Mouse (Mus musculus) cerebellum, postnatal 14 days (tissue): ENCODE results near the gene Tnfaip3.

Source experiments
- DNase-seq, 2 experiments: peaks; one replicate each; pipeline ENCODE4 v3.0.0; 2021; ENCODE audit warnings: mixed read lengths in 2 of 2

Tnfaip3 gene

DNA sequence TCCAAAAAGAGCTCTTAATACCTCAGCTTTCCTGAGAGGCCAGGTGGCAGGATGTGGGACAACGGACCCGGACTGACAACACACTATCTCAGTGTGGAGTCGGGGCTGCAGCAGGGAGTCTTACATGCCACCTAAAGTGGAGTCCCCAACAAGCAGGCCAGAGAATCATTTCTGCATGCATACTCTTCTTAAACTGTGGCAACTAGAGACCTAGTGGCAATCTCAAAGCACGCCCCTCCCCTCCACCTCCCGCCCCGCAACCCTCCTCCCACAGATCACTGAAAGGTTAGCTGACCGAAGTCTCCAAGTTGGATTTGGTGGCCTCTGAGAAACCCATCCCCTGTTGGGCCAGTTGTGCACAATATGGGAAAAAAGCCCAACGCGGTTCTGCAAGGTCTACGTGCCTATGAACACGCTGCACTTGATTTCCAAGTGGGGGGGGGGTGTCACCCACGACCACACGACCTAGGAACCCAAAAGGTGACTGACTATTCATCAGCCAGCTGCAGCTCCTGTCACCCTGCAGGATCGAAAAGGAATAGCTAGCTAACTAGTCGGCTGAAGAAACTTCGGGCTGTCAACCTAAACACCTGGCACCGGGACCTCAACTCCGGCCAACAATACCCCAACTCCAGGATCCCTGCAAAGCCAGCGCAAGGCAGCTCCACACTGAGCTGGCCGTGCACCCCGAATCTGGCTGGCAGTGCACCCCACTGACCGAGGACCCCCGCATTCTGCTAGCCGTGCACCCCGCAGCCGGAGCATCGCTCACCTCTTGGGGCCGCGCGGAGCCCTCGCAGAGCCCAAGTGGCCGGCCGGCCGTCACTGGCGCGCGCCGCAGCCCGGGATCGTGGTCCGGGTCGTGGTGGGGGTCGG is 838 bp downstream of the Tnfaip3 start:
- DNase-seq, result peak in 1 of 2 experiments; percentile 9

DNA sequence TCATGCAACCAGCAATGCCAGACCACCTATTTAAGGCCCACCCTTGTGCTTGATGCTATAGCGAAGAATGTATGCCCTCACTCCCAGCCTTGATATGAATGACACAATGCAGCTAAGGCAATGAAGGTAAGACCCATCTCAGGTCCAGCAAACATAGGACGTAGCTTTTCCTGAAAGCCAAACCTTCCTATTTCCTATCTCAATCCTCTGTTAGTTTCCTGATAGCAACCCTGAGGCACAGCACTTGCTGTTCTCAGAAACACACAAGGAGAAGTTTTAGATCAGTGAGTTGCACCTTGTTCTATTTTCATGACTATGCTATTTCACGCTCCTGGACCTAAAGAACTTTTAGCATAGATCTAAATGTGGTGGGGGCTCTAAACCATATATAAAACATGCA is 2.1 kb downstream of the Tnfaip3 start:
- DNase-seq, result no peak

DNA sequence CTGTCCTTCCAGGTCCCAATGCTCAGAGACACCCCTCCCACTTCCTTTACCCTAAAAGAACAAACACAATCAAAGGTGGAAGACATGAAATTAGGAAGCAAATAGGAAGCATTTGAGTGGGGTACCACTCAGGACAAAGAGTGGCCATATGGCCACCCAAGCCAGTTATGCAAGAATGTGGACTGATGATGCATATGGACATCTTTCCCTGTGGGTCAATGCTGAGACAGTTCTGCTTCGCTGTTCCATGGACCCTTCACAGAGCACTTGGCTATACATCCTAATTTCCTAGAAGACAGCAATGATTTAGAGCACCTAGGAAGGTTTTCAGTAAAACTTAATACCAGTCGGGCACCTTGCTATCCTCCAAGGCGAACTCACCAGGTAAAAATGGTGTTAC is 2.8 kb downstream of the Tnfaip3 start:
- DNase-seq, result no peak

DNA sequence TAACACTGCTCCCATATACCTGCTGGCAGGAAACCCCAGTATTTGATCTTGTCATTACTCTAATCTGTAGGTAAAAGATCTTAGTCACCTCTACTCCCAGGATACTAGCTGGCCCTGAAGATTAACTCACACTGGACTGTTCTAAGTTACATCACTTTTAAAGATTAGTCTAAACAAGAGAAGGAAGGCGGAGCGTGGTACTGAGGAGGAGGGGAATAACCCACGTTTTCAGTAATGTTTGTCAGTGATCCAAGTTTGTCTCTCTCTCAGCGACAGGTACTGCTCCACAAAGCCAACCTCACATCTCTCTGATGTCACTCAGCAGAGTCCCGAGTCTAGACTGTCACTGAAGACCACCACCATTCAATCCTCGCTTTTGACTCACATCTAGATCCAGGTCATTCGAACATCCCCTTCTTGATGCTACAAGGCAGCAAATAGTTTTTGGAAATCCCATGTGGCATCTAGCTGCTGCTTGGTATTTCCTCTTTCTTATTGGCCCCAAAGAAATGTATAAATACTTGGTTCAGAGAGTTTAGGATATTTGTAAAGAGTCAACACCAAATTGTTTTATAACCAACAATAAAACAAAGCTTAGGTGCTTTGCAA is 3.5 kb downstream of the Tnfaip3 start:
- DNase-seq, result no peak

DNA sequence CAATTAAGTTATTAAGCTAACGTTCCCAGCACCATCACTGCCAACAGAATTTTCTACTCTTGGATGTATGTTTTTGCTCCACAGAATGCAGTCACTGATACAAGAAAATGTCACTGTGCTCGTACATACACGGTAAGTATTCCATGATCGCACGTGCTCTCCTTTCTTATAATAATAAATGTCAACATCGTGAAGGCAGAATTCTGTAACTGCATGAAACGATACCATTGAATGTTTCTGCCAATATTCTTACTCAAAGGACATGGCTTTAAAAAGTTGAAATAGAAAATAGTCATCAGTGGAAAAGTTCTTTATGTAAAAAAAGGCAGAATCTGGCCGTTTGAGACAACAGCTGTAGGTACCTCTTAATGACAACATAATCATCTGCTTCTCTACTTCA is 5.0 kb downstream of the Tnfaip3 start:
- DNase-seq, result no peak

DNA sequence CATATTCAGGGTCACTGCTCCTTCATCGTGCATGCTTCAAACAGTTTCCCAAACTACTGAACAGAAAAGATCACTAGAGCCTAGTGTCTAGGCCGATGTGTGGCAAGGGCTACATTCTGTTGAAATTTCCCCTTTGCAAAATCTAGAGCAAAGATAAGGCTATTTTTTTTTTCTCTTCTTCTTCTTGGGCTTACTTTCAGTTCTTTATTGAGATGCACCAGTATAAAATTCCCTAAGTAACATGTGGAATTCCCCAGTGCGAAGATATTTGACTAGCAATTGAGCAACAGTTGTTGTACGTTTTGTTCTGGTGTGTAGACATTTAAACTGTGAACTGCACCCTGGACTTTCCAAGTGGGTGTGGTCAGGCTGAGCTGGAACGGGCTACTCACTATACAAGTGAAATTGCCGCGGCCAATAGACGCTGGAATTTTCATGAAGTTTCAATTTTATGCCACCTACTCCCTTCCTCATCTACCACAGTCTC is 6.2 kb downstream of the Tnfaip3 start:
- no peak for DNase-seq

DNA sequence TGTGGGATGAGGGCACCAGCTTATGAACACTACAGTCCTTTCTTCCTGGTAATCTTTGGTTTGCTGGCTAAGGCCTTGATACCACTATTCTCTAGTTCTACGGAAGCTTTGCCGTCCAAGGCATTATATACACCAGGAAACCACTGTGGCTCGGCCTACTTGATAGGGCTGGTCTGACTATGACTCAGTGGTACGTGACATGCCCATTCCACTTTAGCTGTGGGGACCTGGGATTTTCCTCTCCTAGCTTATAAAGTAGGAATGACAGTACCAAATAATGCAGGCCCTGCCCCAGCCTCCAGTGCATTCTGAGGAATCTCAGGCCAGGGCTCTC is 6.9 kb downstream of the Tnfaip3 start:
- no peak for DNase-seq

DNA sequence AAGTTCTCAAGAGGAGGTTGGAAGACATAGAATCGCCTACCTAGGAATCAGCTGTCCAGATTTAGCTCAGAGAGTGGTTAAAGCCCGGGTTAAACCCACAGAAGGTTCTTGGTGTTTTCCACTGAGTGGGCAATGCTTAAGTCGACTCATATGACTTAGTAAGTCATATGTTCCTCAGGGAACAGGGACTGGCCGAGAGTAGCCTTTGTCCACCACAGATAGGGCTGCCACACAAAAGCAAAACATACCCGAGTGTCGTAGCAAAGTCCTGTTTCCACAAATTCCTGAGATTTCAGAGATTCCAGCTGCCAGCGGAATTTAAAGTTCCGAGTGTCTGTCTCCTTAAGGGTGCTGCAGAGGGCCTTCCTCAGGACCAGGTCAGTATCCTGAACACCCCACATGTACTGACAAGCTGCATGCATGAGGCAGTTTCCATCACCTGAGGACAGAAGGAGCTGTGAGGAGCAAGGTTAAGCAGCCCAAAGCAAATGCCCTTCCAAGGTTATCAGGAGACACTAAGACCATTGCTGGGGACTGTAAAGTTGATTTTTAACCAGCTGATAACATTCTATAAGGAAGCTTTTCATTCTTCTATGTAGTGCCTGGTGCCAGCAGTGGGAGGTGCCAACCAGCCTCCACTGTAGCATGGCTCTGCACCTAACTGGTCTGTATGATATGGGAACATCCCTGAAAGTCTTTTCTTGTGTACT is 7.4 kb downstream of the Tnfaip3 start:
- no peak for DNase-seq

DNA sequence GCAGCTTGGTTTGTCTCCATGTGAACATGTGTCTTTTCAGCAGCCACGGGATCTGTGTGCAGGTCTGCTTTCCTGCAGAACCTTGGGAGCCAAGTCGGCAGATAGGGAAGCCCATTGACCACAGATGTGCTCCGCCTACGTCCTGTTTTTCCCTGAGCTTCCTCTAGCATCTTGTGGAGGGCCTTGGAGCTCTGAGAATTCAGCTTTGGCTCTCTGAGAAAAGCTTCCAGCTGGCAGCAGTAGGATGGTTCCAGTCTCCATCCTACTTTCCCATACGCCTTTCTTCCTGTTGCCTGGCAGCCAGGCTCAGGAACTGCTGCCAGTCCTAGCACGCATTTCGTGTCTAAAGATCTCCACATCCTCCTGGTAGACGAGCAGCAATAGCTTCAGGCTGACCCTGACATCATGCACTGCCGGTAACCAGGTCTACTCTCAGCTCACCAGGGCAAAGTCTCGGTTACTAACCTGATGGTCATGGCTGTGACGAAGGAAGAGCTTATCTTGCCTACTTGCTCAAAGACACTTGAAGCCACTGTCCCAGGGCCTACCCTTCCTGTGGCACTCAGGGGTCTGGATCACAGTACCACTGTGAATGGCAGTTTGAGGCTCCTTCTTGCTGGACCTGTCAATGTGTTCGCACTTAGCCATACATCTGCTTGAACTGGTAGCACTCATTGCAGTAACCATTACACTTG is 13.2 kb downstream of the Tnfaip3 start:
- DNase-seq, result no peak

DNA sequence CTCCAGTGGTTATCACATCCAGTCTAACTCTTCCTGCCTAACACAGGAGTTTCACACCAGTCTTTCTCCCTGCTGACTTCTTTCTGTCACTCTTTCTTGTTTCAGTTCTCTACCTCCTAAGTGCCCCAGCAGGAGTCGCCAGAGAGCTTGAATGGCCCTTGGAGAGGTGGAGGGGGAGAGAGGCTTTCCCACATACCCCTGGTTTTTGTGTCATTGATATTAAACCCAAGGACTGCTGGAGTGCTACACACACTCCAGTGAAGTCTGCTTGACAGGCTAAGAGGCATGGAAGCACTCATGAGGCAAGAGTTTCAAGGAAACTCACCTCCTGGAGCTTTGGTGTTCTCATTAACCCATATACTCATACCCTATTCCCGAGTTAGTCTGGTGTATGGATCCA is 16.0 kb downstream of the Tnfaip3 start:
- peak in 1 of 2 experiments; percentile 18 for DNase-seq

DNA sequence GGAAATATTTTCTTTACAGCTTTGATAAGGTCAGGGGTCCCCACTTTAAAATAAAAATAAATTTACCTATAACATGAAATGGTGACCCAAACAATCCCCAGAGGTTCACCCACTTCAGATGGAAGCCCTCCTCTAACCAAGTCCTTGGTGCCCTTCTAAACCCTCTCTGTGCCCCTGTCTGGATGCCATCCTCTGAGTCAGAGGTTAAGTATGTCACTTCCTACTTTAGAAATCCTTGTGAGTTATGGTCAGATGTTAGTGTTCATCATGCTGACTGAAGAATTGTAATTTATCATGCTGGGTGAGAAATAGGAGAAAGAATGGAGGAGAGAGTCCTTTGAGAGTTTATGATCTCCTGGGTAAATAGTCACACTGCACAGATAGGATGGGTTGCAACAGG is 19.1 kb downstream of the Tnfaip3 start:
- DNase-seq, result no peak

DNA sequence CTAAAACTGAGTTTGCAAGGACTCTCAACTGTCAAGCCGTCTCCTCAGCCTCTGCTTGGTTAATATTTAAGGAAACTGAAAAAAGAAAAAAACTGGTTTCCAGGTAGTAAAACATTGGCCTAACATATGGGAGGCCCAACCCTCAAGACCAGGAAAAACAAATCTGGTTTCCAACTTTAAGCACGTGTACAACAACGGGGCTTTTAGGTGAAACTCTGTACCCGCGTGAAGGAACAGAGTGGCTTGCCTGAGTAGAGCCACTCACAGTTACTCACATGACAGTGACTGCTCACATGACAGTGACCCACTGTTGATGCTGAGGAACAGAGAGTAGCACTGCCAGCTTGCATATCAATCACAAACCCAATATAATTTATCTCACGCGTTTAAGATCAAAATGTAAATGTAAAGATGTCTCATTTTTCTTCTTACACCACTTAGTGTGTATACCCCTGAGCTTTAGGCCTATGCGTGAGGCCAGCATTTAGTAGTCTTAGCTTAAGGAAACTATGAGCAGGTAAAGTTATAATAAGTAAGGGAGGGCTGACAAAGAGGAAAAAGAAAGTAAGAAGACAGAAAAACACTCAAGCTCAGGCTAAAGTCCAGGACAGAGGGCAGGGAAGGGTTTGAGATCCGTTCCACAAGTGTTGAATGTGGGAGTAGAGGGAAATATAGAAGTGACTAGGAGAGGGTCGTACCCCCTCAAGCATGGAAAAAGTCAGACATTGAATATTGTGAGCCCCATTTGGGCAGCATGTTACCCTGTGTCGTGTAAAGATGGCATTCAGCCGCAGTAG is 19.8 kb downstream of the Tnfaip3 start:
- no peak for DNase-seq

DNA sequence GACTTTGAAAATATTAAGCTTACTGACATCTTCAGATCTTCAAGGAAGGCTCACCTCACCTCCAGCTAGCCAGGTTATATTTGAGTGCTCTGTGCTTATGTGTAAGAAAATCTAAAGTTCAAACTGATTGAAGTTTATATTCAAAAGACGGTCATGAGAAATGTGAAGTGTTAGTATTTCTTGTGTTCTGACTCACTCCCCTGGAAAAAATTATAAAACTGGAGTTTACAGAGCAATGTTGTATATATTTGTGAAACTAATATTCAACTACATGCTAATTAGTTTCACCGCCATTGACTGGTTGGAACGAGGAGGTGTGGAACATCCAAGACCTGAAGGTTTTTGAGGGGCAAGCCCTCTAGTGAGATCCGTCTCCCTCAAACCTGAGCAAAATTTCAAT is 22.5 kb downstream of the Tnfaip3 start:
- DNase-seq, result no peak

DNA sequence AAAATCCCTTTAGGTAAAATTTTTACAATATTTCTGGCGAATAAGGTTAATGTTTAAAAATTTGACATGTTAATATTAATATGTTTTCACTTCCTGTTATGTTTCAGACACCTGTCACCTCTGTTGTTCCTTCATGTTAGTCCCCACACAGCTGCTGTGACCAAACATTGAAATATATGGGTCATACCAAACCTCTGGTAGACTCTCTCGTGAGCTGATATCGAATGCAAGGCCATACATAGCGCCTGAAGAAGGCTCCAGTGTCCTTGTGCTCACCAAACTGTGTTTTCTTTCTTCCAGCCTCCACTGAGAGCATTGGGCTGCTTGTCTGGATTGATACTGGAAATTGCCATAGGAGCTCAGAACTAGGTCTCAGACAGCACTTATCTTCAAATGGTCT is 24.4 kb downstream of the Tnfaip3 start:
- DNase-seq, result no peak

DNA sequence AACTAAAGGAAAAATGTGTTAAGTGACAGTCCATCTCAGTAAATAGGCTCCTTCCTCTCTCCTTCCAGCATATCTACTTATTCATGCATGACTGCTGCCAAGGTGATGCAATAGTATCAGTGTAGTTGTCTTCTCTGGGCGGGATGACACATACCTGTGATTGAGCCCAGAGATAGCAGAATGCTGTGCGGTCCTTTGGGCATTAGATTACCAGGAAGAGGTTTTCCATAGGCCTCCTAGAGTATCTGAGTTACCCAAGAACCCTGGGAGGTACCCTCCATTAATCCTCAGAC is 27.6 kb downstream of the Tnfaip3 start:
- no peak for DNase-seq

DNA sequence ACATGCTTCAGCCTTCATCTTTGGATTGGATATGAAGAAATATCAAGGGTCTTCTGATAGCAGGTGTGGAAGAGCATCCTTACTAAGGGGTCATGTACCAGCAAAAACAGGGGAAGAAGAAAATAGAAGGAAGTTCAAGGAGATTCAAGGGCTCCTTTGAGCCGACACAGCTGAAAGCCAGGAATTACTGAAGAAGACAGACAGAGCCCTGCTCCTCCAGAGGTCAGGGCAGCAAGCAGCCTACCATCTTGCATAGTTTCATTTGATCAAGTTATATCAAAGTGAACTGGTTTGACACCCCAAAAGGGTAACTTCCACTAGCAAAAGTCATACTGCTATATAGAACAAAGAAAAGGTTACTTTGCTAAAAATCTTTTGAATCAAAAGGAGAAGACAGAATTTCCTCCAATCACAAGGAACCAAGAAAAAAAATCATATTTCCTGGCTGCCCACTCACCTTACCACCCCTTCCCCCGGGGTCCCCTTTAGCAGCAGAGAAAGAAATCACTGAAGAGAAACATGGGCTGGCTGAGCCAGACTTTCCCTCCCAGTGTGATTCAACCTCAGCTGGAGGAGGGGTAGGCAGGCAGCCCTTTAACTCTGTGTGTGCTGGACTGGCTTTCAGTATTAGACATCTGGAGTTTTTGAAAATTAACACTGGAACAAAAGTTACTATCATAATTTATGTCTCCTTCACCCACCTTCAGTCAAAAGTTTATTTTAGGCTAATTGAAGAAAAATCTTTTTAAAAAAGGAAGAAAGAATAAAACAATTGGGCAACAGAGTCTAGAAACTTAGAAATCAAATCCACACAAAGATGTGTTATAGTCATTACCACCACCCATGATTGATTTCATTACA is 28.2 kb downstream of the Tnfaip3 start:
- no peak for DNase-seq

DNA sequence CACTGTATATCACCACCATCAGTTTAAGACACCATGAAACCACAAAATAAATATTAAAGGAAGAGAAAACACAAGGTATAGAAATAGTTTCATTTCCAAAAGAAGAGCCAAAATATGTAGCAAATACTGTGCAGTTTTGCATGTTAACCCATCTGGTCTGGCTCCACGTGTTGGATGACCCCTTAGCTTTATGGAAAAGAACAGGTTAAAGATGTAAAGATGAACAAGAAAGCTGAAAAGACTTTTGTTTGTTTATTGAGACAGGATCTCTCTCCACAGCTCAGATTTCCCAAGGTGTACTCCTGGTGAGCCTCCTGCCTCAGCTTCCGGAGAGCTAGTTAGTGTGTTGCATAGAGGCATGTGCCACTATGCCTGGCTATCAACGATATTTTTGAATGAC is 29.9 kb downstream of the Tnfaip3 start:
- DNase-seq, result no peak

DNA sequence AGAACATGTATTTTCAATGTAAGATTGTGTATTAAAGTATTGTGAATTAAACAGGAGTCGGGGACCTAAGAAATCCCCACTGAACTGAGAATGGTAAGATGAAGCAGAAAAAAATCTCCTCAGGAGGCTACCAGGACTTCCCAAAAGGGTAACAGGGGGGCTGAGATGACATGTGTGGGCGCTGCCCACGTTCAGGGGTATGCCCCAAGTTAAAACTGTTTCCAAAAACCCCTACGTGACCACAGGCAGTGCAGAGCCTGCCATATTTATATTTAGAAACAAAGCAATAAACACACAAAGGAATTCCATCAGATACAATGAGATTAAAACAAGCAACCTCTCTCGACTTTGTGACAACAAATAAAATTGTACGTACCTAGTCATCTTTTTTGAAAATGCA is 31.9 kb downstream of the Tnfaip3 start:
- no peak for DNase-seq

DNA sequence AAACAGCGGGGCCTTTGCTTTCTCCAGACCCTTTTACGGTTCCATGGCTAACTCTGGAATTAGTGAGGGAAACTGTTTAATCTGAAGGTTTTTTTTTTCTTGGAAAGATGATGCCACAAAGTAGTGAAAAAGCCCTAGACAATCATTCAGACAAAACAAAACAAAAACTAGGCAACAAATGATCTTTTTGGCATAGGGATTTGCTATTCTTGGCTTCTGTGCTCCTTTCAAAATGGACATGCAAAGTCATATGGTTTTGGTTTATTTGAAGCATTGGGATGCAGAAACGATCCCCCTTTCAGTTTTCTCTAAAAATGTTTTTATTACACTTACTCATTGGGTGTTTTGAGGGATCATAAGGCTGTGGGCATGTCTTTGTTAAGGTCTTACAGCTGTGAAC is 41.0 kb downstream of the Tnfaip3 start:
- no peak for DNase-seq

DNA sequence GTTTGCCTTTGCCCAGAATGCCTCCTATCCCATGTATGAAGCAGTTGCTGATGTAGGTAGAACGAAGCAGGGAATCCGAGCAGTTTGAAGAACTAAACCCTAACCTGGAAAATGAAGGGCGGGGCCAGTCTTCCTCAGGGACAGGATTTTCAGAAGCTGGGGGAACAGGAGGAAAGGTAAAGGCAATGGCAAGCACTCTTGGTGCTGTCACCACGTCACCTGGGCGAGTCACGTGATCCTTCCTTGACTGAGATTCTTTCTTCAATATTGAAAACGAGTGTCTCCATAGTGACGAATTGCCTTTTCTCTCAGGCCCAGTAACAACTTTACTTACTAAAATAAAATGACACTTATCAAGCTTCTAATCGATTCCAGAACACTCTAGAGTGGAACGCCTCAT is 48.6 kb downstream of the Tnfaip3 start:
- no peak for DNase-seq

DNA sequence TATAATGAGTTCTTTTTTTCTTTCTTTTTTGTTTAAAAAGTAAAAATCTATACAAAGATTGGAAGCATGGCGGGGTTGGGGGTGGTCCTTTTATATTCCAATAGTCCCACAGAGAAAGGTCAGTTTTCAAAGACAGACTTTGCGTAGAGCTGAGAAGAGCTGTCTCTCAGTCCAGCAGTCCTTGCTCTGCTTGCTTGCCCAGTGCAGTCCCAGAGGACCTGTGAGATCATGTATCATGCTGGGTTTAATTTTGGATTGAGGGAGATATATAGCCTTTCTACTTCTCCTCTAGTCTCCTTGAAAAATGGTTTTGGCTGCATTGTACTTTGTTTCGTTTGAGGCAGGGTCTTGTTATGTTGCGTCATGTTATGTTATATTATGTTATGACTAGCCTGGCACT is 49.9 kb downstream of the Tnfaip3 start:
- no peak for DNase-seq

DNA sequence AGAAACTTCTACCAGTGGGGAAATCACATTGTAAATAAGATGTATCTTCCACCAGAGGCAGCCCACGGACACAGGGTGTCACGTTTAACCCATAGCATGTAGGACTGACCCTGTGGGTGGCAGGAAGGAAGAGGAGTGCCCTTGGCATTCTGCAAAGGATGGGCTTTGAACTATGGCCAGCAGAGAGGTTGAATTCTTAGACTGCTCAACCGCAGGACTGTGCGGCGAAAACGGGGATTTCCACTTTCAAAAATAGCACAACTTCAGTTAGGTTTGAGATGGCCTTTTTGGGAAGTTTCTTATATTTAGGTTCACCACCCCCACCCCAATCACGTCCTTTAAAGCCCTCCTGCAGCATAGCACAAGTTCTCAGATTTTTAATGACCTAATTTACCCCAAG is 50.6 kb downstream of the Tnfaip3 start:
- no peak for DNase-seq
